Mouse (Mus musculus) brain, adult 10 weeks (tissue): ENCODE measurements around the gene Ccdc24. TPM values are rescaled to one million over a fixed set of nuclear protein-coding genes. Genes with fewer than 3 reads are reported as not detected.

Source experiments
- polyA plus RNA-seq: library from polyadenylated mRNA; stranded (reverse); fragments of 350-450 nt; fragmentation: Illumina TruSeq; extraction: RNeasy Lipid Tissue Mini Kit (QIAGEN cat#74804); gene quantifications from one replicate; pipeline ENCODE4 v1.2.3, GENCODE M21; 2015; ENCODE audit warnings: low read depth, low replicate concordance

Gene Ccdc24
- 0.62 TPM for polyA plus RNA-seq

DNA sequence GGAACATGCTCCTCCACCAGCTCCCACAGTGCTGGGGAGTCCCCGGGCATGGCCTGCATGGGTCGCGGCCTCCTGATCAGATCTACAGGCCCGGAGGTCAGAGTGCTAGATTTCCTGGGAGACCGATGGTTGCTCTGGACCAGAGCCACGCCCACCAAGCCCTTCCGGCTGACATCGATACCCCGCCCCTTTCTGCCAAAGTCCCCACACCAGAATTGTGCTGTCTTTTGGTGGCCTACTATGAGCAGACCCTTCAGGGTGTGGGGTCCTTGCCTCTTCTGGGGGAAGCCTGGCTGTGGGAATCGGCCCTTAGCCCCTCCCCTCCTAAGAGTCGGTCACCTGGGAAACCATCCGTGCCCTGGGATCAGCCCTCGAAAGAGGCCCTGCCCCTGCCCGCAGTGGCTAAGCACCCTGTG is at the start of gene Ccdc24:
TSS of gene Ccdc24 (minus strand) at position 87 of the 416 bp plus-strand sequence.

DNA sequence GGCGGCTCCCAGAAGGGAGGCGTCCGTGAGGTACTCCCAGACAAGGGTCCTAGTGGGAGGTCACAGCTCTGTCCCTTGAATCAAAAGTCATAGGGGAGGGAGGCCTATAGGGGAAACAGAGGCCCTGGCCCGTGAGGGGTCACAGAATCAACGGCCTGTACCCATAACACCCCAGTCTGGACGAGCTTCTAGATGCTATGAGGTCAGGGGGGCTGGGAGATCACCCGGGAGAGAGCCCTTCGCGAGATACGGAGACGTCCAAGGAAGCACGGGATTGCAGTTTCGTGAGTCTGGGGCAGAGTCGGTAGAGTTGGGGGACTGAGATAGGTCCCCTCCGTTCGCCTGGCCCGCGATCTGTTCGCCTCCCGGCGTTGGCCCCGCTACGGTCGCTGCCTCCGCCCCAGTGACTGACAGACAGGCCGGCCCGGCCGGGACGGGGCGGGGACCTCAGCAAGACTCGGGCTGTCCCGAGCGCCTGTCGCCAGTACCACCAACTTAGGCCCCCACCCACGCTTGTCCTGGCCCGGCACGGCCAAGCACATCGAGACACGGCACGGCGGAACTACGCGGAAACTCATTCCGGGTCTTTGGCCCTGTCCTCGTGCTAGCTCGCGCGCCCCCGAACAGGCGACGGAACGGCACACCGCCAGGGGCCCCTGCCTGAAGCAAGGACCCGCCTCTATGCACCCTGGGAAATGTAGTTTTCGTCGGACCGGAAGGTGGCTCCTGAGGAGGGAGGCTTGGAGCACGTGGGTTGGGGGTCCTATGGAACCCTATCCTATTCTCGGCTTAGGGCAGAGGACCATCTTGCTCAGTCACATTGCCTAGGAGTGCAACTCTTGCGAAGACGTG is 42.5 kb upstream of the Ccdc24 start, which contains the start of gene Ipo13:
TSS of gene Ipo13 (minus strand) at position 409 of the 852 bp plus-strand sequence.

GRCm38 (mm10) chr4:117891738-117892161 is 19.4 kb upstream of the Ccdc24 start, which contains the start of gene Dph2:
Dph2 (minus strand) TSS chr4:117892032.

DNA sequence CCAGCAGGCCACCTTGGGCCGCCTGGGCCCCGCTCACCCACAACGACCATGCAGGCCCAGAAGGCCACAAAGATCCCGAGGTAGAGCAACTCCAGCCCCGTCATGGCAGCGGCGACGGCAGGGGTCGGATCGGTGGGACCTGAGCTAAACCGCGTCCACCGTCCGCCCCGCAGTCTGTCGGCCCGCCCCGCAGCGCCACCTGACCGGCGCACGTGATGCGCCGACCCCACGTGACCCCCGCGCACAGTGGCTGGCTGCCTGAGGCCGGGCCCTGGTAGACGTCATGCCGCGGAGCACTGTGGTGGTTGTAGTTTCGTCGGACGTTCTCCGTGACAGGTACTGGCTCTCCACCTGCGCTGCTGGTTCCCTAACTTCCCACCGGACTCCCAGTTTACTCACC is 14.8 kb upstream of the Ccdc24 start, which contains the start of gene Atp6v0b:
TSS of gene Atp6v0b (minus strand) at position 201 of the 400 bp plus-strand sequence.

GRCm38 (mm10) chr4:117882701-117883691 is 10.6 kb upstream of the Ccdc24 start, which contains the start of gene B4galt2:
B4galt2 (minus strand) TSS chr4:117883487.

GRCm38 (mm10) chr4:117834457-117834844 is 37.9 kb downstream of the Ccdc24 start, which contains the start of gene Slc6a9:
Slc6a9 (plus strand) TSS chr4:117834506.

Other genes with a start within 250 kb of the Ccdc24 start
- 37.4 TPM for gene Dmap1, start 190.3 kb downstream of the Ccdc24 start, polyA plus RNA-seq
- not detected for gene Gm12845, start 148.1 kb downstream of the Ccdc24 start, polyA plus RNA-seq
- not detected for gene Klf17, start 106.9 kb downstream of the Ccdc24 start, polyA plus RNA-seq
- 49.6 TPM for gene Slc6a9, start 38.1 kb downstream of the Ccdc24 start, polyA plus RNA-seq
- 73.1 TPM for gene B4galt2, start 10.9 kb upstream of the Ccdc24 start, polyA plus RNA-seq
- gene Atp6v0b, start 14.8 kb upstream of the Ccdc24 start, polyA plus RNA-seq, result 631 TPM
- 10.2 TPM for gene Dph2, start 19.5 kb upstream of the Ccdc24 start, polyA plus RNA-seq
- gene Ipo13, start 42.4 kb upstream of the Ccdc24 start, polyA plus RNA-seq, result 68.0 TPM
- gene Artn, start 57.2 kb upstream of the Ccdc24 start, polyA plus RNA-seq, result 0.58 TPM